Mouse (Mus musculus) limb, embryonic 14.5 days (tissue): Measurements from ENCODE around the gene Abca17. TPM values are rescaled to one million over a fixed set of nuclear protein-coding genes. Genes with fewer than 3 reads are reported as not detected.

ENCODE experiments used
- ATAC-seq: fragments of 200-750 bp; cut with Nextera tagmentation; 2 replicates; pipeline ENCODE4 v1.8.0; 2017; ENCODE audit warnings: low read depth, moderate number of reproducible peaks, moderate TSS enrichment; ENCODE audit not compliant: low FRiP score
- DNase-seq: peaks from one replicate; pipeline ENCODE4 v3.0.0-alpha.2; 2015; ENCODE audit warnings: low spot score
- H3K27ac ChIP-seq: fragments of 300-500 bp; sonication (generic); replicated peaks from 2 replicates; pipeline ENCODE4 v1.5.1; 2014; ENCODE audit warnings: low read depth, mild to moderate bottlenecking, low read length, moderate library complexity, mixed read lengths
- H3K27me3 ChIP-seq: fragments of 300-500 bp; sonication (generic); 2 replicates; pipeline ENCODE4 v1.6.1; 2014; ENCODE audit warnings: low read length, mixed read lengths; ENCODE audit not compliant: control insufficient read depth, insufficient read depth
- H3K36me3 ChIP-seq: fragments of 300-500 bp; sonication (generic); 2 replicates; pipeline ENCODE4 v1.6.1; 2014; ENCODE audit warnings: mild to moderate bottlenecking, low read length, moderate library complexity, mixed read lengths; ENCODE audit not compliant: control insufficient read depth, insufficient read depth
- H3K4me1 ChIP-seq: fragments of 300-500 bp; sonication (generic); 2 replicates; pipeline ENCODE4 v1.6.1; 2014; ENCODE audit warnings: antibody characterized with exemption, low read length, mixed read lengths; ENCODE audit not compliant: control insufficient read depth, insufficient read depth
- H3K4me2 ChIP-seq: fragments of 300-500 bp; sonication (generic); replicated peaks from 2 replicates; pipeline ENCODE4 v1.6.1; 2014; ENCODE audit warnings: low read depth, mild to moderate bottlenecking, low read length, moderate library complexity; ENCODE audit not compliant: severe bottlenecking
- H3K4me3 ChIP-seq: fragments of 300-500 bp; sonication (generic); replicated peaks from 2 replicates; pipeline ENCODE4 v1.5.1; 2014; ENCODE audit warnings: low read length
- H3K9ac ChIP-seq: fragments of 300-500 bp; sonication (generic); 2 replicates; pipeline ENCODE4 v1.6.1; 2014; ENCODE audit warnings: mild to moderate bottlenecking, low read depth, low read length, moderate library complexity; ENCODE audit not compliant: severe bottlenecking
- H3K9me3 ChIP-seq: fragments of 300-500 bp; sonication (generic); 2 replicates; pipeline ENCODE4 v1.6.1; 2016; ENCODE audit warnings: low read length; ENCODE audit not compliant: control insufficient read depth
- POLR2A ChIP-seq: fragments of 200-500 bp; IDR thresholded peaks from 2 replicates; pipeline ENCODE4 v1.8.0; 2012; ENCODE audit warnings: inconsistent platforms, mild to moderate bottlenecking, moderate library complexity, borderline replicate concordance; ENCODE audit not compliant: insufficient read depth, insufficient read length; ENCODE audit errors: extremely low read depth
- WGBS: fragments of 180-500 bp; shearing (Covaris S2); extraction: QIAGEN DNeasy Blood & Tissue Kit; methylation state at CpG from one replicate; pipeline ENCODE4 v1.1.7; 2014; 5-methylcytosine and 5-hydroxymethylcytosine counted together
- polyA plus RNA-seq, 2 experiments: library from polyadenylated mRNA; depleted of rRNA in 1 of 2; stranded (reverse) in 1 of 2; unstranded in 1 of 2; fragments of >200 nt; fragmentation: Nextera tagmentation in 1 of 2; extraction: Ambion mirVana in 1 of 2; gene quantifications; 2 replicates each; pipeline versions ENCODE4 v1.2.1 to v1.2.3; 2012 to 2014

Gene Abca17
- polyA plus RNA-seq, 2 experiments = 0.05 to 0.14 TPM

DNA sequence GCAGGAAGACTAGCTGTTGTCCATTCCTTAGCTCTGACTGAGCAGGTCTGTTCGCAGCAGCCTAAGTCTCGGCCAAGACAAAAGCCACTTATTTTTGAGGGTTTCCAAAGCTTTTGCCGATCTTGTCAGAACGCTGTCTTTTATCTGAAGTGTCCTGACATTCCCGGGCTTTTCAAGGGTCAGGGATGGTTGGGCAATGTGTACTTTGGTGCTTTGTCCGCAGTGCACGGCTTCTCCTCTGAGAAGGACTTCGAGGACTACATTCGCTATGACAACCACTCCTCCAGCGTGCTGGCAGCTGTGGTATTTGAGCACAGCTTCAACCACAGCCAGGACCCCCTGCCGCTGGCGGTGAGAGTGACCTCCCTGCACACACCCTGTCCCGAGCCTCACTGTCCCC lies 15.0 kb upstream of the Abca17 start:
- Histone ChIP-seq H3K4me1 (no peaks in the 10 kb centered on the region), H3K27me3 (no peaks in the 10 kb centered on the region), H3K27ac (no peak overlapping the region), H3K9me3 (no peaks in the 10 kb centered on the region), H3K36me3 (no peaks in the 10 kb centered on the region), H3K9ac (no peak overlapping the region), H3K4me2 (no peak overlapping the region), H3K4me3 (no peak overlapping the region)
- no peak for TF ChIP-seq POLR2A
- 75% methylated on average over 13 of the region's 13 CpGs for WGBS
- no peak for ATAC-seq
- no peak for DNase-seq

DNA sequence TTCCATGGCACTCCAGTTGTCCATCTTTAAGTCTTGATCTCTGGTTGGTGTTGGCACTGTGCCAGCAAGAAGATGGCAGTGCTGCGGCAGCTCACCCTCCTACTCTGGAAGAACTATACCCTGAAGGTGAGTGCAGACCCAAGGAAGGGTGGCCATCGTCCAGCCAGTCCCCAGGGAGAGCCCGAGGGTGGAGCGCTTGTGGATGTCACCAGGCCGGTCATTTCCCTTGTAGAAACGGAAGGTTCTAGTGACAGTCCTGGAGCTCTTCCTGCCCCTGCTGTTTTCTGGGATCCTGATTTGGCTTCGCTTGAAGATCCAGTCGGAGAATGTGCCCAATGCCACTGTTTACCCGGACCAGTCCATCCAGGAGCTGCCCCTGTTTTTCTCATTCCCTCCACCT lies 13.6 kb upstream of the Abca17 start:
- Histone ChIP-seq H3K4me2 (no peak overlapping the region), H3K27me3 (no peaks in the 10 kb centered on the region), H3K4me1 (no peaks in the 10 kb centered on the region), H3K36me3 (no peaks in the 10 kb centered on the region), H3K9ac (no peak overlapping the region), H3K27ac (no peak overlapping the region), H3K9me3 (no peaks in the 10 kb centered on the region), H3K4me3 (no peak overlapping the region)
- no peak for ATAC-seq
- 88% methylated on average over 9 of the region's 9 CpGs for WGBS
- TF ChIP-seq POLR2A = no peak
- DNase-seq = no peak

DNA sequence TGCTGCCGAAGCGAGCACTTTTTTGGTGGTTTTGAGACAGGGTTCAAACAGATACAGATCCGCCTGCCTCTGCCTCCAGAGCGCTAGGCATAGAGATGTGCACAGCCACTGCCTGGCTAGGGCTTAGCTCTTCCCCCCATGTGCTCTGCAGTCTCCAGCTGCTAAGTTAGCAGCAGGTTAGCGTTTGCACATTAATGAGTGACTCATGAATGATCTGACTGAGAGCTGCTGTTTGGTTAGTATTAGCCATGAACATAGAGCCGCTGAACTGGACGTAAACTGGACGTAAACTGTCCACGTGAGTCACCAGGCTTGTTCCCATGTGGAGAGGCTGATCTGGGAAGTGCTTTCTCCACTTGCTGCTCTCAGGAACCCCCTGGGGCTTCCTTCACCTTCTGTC lies 11.7 kb upstream of the Abca17 start:
- Histone ChIP-seq H3K4me1 (no peaks in the 10 kb centered on the region), H3K9me3 (no peaks in the 10 kb centered on the region), H3K9ac (no peak overlapping the region), H3K27ac (no peak overlapping the region), H3K36me3 (no peaks in the 10 kb centered on the region), H3K4me3 (no peak overlapping the region), H3K4me2 (no peak overlapping the region), H3K27me3 (no peaks in the 10 kb centered on the region)
- 68% methylated on average over 9 of the region's 9 CpGs for WGBS
- DNase-seq = no peak
- TF ChIP-seq POLR2A = no peak
- no peak for ATAC-seq

DNA sequence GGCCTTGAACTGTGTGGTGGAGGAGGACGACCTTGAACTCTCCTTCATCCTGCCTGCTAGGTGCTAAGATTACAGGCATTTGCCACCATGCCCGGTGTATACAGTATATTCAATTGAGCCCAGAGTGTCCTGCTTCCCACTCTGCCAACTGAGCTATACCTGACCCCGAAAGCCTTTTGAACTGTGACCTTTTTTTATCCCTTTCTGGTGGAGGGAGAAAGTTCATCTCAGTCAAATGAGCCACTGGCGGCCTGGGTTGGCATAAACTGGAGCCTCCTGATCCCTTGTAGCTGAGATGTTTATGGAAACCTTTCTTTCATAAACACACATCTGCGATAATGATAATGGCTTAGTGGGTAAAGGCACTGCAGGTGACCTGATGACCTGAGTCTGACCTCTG lies 10.4 kb upstream of the Abca17 start:
- Histone ChIP-seq H3K4me1 (no peaks in the 10 kb centered on the region), H3K4me3 (no peak overlapping the region), H3K9me3 (no peaks in the 10 kb centered on the region), H3K4me2 (no peak overlapping the region), H3K36me3 (no peaks in the 10 kb centered on the region), H3K27me3 (no peaks in the 10 kb centered on the region), H3K27ac (no peak overlapping the region), H3K9ac (no peak overlapping the region)
- DNase-seq (no peak), ATAC-seq (no peak)
- WGBS = 85% methylated on average over 5 of the region's 5 CpGs
- no peak for TF ChIP-seq POLR2A

DNA sequence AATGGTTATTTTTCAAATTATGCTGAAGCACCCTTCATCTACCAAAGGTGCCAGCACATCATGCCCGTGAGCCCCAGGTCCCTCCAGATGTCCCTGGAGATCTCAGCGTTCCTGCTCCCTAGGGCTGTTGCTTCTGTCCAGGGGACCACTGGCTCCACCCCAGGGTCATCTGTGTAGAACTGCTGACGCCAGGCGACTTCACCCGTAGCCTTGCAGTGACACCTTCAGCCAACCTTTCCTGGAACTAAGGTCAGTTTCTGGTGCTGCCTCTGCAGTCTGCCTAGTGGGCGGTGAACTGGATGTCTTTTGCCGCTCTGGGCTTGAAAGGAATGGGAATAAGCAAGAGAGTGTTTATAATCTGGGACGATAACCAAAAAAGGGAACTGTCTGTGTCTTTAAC lies 10.0 kb upstream of the Abca17 start:
- Histone ChIP-seq H3K36me3 (no peaks in the 10 kb centered on the region), H3K4me3 (no peak overlapping the region), H3K9me3 (no peaks in the 10 kb centered on the region), H3K27me3 (no peaks in the 10 kb centered on the region), H3K4me1 (no peaks in the 10 kb centered on the region), H3K27ac (no peak overlapping the region), H3K9ac (no peak overlapping the region), H3K4me2 (no peak overlapping the region)
- TF ChIP-seq POLR2A = no peak
- DNase-seq = no peak
- ATAC-seq = no peak
- WGBS = 80% methylated on average over 8 of the region's 8 CpGs

DNA sequence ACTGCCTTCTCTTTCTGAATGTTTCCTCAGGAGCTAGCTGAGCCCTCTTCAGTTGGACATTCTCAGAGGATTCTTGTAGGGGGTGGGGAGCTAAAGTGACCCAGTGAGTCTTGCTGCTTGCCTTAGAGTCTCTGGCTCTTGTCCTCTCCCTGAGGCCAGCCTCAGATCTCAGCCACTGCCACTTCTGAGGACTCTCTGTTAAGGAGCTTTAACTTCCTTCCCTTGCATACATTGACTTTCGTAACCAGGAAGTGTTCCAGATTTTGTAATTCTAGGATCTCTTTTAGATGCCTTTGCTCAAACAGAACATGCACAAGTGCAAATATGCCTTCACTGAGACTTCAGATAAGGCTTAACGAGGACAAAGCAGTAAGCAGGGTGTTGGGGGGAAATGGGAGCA lies 9.0 kb upstream of the Abca17 start:
- no peaks in the 10 kb centered on the region for H3K4me1 ChIP-seq
- no peak for TF ChIP-seq POLR2A
- 68% methylated on average over 2 of the region's 2 CpGs for WGBS
- no peak overlapping the region for H3K4me2 ChIP-seq
- H3K36me3 ChIP-seq = no peaks in the 10 kb centered on the region
- no peak overlapping the region for H3K27ac ChIP-seq
- no peak for ATAC-seq
- H3K27me3 ChIP-seq = no peaks in the 10 kb centered on the region
- H3K4me3 ChIP-seq = no peak overlapping the region
- no peak overlapping the region for H3K9ac ChIP-seq
- no peak for DNase-seq
- no peaks in the 10 kb centered on the region for H3K9me3 ChIP-seq
